Mouse (Mus musculus): Measurements from ENCODE around the gene Micu1.

The Micu1 gene

GRCm38 (mm10) chr10:59884327-59885173, 182.3 kb downstream of the Micu1 start:
- no peak for DNase-seq (ENCODE audit: low spot score in 2 of 2)

- peak in 1 of 2 experiments; percentile 22 for DNase-seq (ENCODE audit: low spot score in 2 of 2)
Observed at GRCm38 (mm10) chr10:59885174-59886080, 183.2 kb downstream of the Micu1 start.

- no peak for DNase-seq (ENCODE audit: low spot score in 2 of 2)
Observed at GRCm38 (mm10) chr10:59886081-59886466, 183.8 kb downstream of the Micu1 start.

GRCm38 (mm10) chr10:59887432-59887831, 185.2 kb downstream of the Micu1 start:
- DNase-seq (ENCODE audit: low spot score in 2 of 2): no peak

GRCm38 (mm10) chr10:59889339-59889738, 187.1 kb downstream of the Micu1 start:
- no peak for DNase-seq (ENCODE audit: low spot score in 2 of 2)

GRCm38 (mm10) chr10:59889953-59890751, 187.9 kb downstream of the Micu1 start:
- peak in 1 of 2 experiments; percentile 18 for DNase-seq (ENCODE audit: low spot score in 2 of 2)

GRCm38 (mm10) chr10:59892977-59893376, 190.7 kb downstream of the Micu1 start:
- peak; percentile 79 to 85 for DNase-seq (ENCODE audit: low spot score in 2 of 2)

GRCm38 (mm10) chr10:59894251-59895160, 192.2 kb downstream of the Micu1 start:
- peak; percentile 80 to 84 for DNase-seq (ENCODE audit: low spot score in 2 of 2)

GRCm38 (mm10) chr10:59895460-59896186, 193.3 kb downstream of the Micu1 start:
- no peak for DNase-seq (ENCODE audit: low spot score in 2 of 2)

GRCm38 (mm10) chr10:59896211-59896610, 193.9 kb downstream of the Micu1 start:
- DNase-seq (ENCODE audit: low spot score in 2 of 2): no peak

GRCm38 (mm10) chr10:59896911-59897331, 194.6 kb downstream of the Micu1 start:
- peak; percentile 70 to 77 for DNase-seq (ENCODE audit: low spot score in 2 of 2)

- peak; percentile 92 to 97 for DNase-seq (ENCODE audit: low spot score in 2 of 2)
Observed at GRCm38 (mm10) chr10:59897511-59897910, 195.2 kb downstream of the Micu1 start.

- DNase-seq (ENCODE audit: low spot score in 2 of 2): peak in 1 of 2 experiments; percentile 71
Observed at GRCm38 (mm10) chr10:59898180-59898778, 196.0 kb downstream of the Micu1 start.

- no peak for DNase-seq (ENCODE audit: low spot score in 2 of 2)
Observed at GRCm38 (mm10) chr10:59898935-59899334, 196.7 kb downstream of the Micu1 start.

- DNase-seq (ENCODE audit: low spot score in 2 of 2): peak; percentile 96 to 98
Observed at GRCm38 (mm10) chr10:59899341-59900173, 197.3 kb downstream of the Micu1 start.

- DNase-seq (ENCODE audit: low spot score in 2 of 2): no peak
Observed at GRCm38 (mm10) chr10:59900174-59900435, 197.8 kb downstream of the Micu1 start.

GRCm38 (mm10) chr10:59900939-59901338, 198.7 kb downstream of the Micu1 start:
- no peak for DNase-seq (ENCODE audit: low spot score in 2 of 2)

GRCm38 (mm10) chr10:59901463-59901862, 199.2 kb downstream of the Micu1 start:
- DNase-seq (ENCODE audit: low spot score in 2 of 2): no peak
